Mouse (Mus musculus) limb, embryonic 15.5 days (tissue): ENCODE data around the gene Fam20a. TPM values are rescaled to one million over a fixed set of nuclear protein-coding genes. Genes with fewer than 3 reads are reported as not detected.
A peak's percentile ranks its signal among the peaks of the same experiment; 100 is the strongest.

ENCODE experiments used
- ATAC-seq: fragments of 200-750 bp; cut with Nextera tagmentation; 2 replicates; pipeline ENCODE4 v1.8.0; 2017; ENCODE audit warnings: low read depth, moderate TSS enrichment; ENCODE audit not compliant: insufficient number of reproducible peaks, low FRiP score, low TSS enrichment
- H3K27ac ChIP-seq: fragments of 300-500 bp; sonication (generic); 2 replicates; pipeline ENCODE4 v1.5.1; 2015; ENCODE audit warnings: moderate library complexity, mild to moderate bottlenecking, inconsistent platforms
- H3K27me3 ChIP-seq: fragments of 300-500 bp; sonication (generic); 2 replicates; pipeline ENCODE4 v1.6.1; 2015; ENCODE audit warnings: inconsistent platforms
- H3K36me3 ChIP-seq: fragments of 300-500 bp; sonication (generic); 2 replicates; pipeline ENCODE4 v1.6.1; 2015; ENCODE audit warnings: inconsistent platforms
- H3K4me1 ChIP-seq: fragments of 300-500 bp; sonication (generic); 2 replicates; pipeline ENCODE4 v1.6.1; 2015; ENCODE audit warnings: inconsistent platforms
- H3K4me2 ChIP-seq: fragments of 300-500 bp; sonication (generic); 2 replicates; pipeline ENCODE4 v1.6.1; 2015; ENCODE audit warnings: mild to moderate bottlenecking, inconsistent platforms
- H3K4me3 ChIP-seq: fragments of 300-500 bp; sonication (generic); 2 replicates; pipeline ENCODE4 v1.5.1; 2015; ENCODE audit warnings: mild to moderate bottlenecking, inconsistent platforms
- H3K9ac ChIP-seq: fragments of 300-500 bp; sonication (generic); 2 replicates; pipeline ENCODE4 v1.6.1; 2015; ENCODE audit warnings: inconsistent platforms
- H3K9me3 ChIP-seq: fragments of 300-500 bp; sonication (generic); 2 replicates; pipeline ENCODE4 v1.6.1; 2016; ENCODE audit warnings: inconsistent platforms
- WGBS: fragments of 180-500 bp; shearing (Covaris S2); methylation state at CpG from one replicate; pipeline ENCODE4 v1.1.7; 2015; 5-methylcytosine and 5-hydroxymethylcytosine counted together
- polyA plus RNA-seq: library from polyadenylated mRNA; unstranded; fragments of >200 nt; fragmentation: Nextera tagmentation; extraction: Ambion mirVana; gene quantifications from 2 replicates; pipeline ENCODE4 v1.2.1, GENCODE M21; 2015

Gene Fam20a
- polyA plus RNA-seq, 1 experiment from 2014 or later = 7.2 TPM

- Histone ChIP-seq H3K27ac (no peak overlapping the region), H3K36me3 (no peaks in the 10 kb centered on the region), H3K4me3 (no peak overlapping the region), H3K9me3 (no peaks in the 10 kb centered on the region), H3K4me2 (no peak overlapping the region), H3K9ac (no peak overlapping the region), H3K4me1 (0 out of 2 replicates have a peak, but pooled peaks cover 9% of the 10 kb centered on the region), H3K27me3 (no peaks in the 10 kb centered on the region)
- WGBS = 61% methylated on average over 2 of the region's 2 CpGs
- ATAC-seq = no peak
Measured at GRCm38 (mm10) chr11:109699784-109700183, 22.3 kb downstream of the Fam20a start.

- H3K36me3 ChIP-seq = no peaks in the 10 kb centered on the region
- no peaks in the 10 kb centered on the region for H3K9me3 ChIP-seq
- H3K27ac ChIP-seq = no peak overlapping the region
- no peaks in the 10 kb centered on the region for H3K27me3 ChIP-seq
- 68% methylated on average over 10 of the region's 10 CpGs for whole genome bisulfite sequencing
- H3K9ac ChIP-seq = no peak overlapping the region
- H3K4me2 ChIP-seq = no peak overlapping the region
- no peak overlapping the region for H3K4me3 ChIP-seq
- ATAC-seq = no peak
- H3K4me1 ChIP-seq = 0 out of 2 replicates have a peak, but pooled peaks cover 9% of the 10 kb centered on the region
Measured at GRCm38 (mm10) chr11:109698740-109699139, 23.3 kb downstream of the Fam20a start.

- WGBS = 89% methylated on average over 5 of the region's 5 CpGs
- Histone ChIP-seq H3K4me3 (no peak overlapping the region), H3K9ac (no peak overlapping the region), H3K27me3 (no peaks in the 10 kb centered on the region), H3K36me3 (no peaks in the 10 kb centered on the region), H3K9me3 (no peaks in the 10 kb centered on the region), H3K4me2 (no peak overlapping the region), H3K27ac (no peak overlapping the region), H3K4me1 (peaks cover 10% of the 10 kb centered on the region; the same call in 1 of the 2 replicates)
- 0 out of 2 replicates have a peak, but pooled peaks have one; percentile 24 for ATAC-seq
Measured at GRCm38 (mm10) chr11:109697089-109697643, 24.9 kb downstream of the Fam20a start.

GRCm38 (mm10) chr11:109696519-109696918 lies 25.6 kb downstream of the Fam20a start:
- H3K9me3 ChIP-seq = no peaks in the 10 kb centered on the region
- 82% methylated on average over 4 of the region's 4 CpGs for WGBS
- no peak overlapping the region for H3K27ac ChIP-seq
- peaks cover 7% of the 10 kb centered on the region; the same call in 1 of the 2 replicates for H3K4me1 ChIP-seq
- no peak for ATAC-seq
- no peaks in the 10 kb centered on the region for H3K36me3 ChIP-seq
- no peak overlapping the region for H3K4me3 ChIP-seq
- H3K9ac ChIP-seq = no peak overlapping the region
- H3K4me2 ChIP-seq = no peak overlapping the region
- no peaks in the 10 kb centered on the region for H3K27me3 ChIP-seq

GRCm38 (mm10) chr11:109692737-109693136 lies 29.3 kb downstream of the Fam20a start:
- WGBS = 17% methylated on average over 3 of the region's 3 CpGs
- Histone ChIP-seq H3K4me2 (no peak overlapping the region), H3K27me3 (no peaks in the 10 kb centered on the region), H3K9me3 (no peaks in the 10 kb centered on the region), H3K4me1 (peaks cover 7% of the 10 kb centered on the region; the same call in 1 of the 2 replicates), H3K36me3 (no peaks in the 10 kb centered on the region), H3K9ac (no peak overlapping the region), H3K27ac (no peak overlapping the region), H3K4me3 (no peak overlapping the region)
- no peak for ATAC-seq

- 84% methylated on average over 4 of the region's 4 CpGs for WGBS
- no peak for ATAC-seq
- H3K9me3 ChIP-seq = no peaks in the 10 kb centered on the region
- no peak overlapping the region for H3K4me3 ChIP-seq
- H3K27me3 ChIP-seq = no peaks in the 10 kb centered on the region
- peaks cover 5% of the 10 kb centered on the region; the same call in 1 of the 2 replicates for H3K4me1 ChIP-seq
- no peak overlapping the region for H3K27ac ChIP-seq
- H3K36me3 ChIP-seq = no peaks in the 10 kb centered on the region
- H3K4me2 ChIP-seq = no peak overlapping the region
- no peak overlapping the region for H3K9ac ChIP-seq
Measured at GRCm38 (mm10) chr11:109689539-109689938, 32.5 kb downstream of the Fam20a start.

GRCm38 (mm10) chr11:109682221-109682620 lies 39.9 kb downstream of the Fam20a start:
- Histone ChIP-seq H3K27me3 (no peaks in the 10 kb centered on the region), H3K4me3 (no peak overlapping the region), H3K36me3 (no peaks in the 10 kb centered on the region), H3K27ac (no peak overlapping the region), H3K4me1 (no peaks in the 10 kb centered on the region), H3K9me3 (no peaks in the 10 kb centered on the region), H3K4me2 (no peak overlapping the region), H3K9ac (no peak overlapping the region)
- no peak for ATAC-seq
- 91% methylated on average over 6 of the region's 6 CpGs for whole genome bisulfite sequencing

GRCm38 (mm10) chr11:109681556-109681955 lies 40.5 kb downstream of the Fam20a start:
- no peak for ATAC-seq
- H3K4me3 ChIP-seq = no peak overlapping the region
- no peaks in the 10 kb centered on the region for H3K4me1 ChIP-seq
- H3K27me3 ChIP-seq = no peaks in the 10 kb centered on the region
- no peak overlapping the region for H3K27ac ChIP-seq
- H3K4me2 ChIP-seq = no peak overlapping the region
- H3K36me3 ChIP-seq = no peaks in the 10 kb centered on the region
- no peaks in the 10 kb centered on the region for H3K9me3 ChIP-seq
- no peak overlapping the region for H3K9ac ChIP-seq
- 81% methylated on average over 3 of the region's 3 CpGs for WGBS

GRCm38 (mm10) chr11:109680934-109681333 lies 41.1 kb downstream of the Fam20a start:
- ATAC-seq = no peak
- Histone ChIP-seq H3K9ac (no peak overlapping the region), H3K27me3 (no peaks in the 10 kb centered on the region), H3K27ac (no peak overlapping the region), H3K4me3 (no peak overlapping the region), H3K36me3 (no peaks in the 10 kb centered on the region), H3K4me1 (no peaks in the 10 kb centered on the region), H3K4me2 (no peak overlapping the region), H3K9me3 (no peaks in the 10 kb centered on the region)
- 72% methylated on average over 9 of the region's 9 CpGs for WGBS

- Histone ChIP-seq H3K9me3 (no peaks in the 10 kb centered on the region), H3K4me3 (no peak overlapping the region), H3K27ac (no peak overlapping the region), H3K9ac (no peak overlapping the region), H3K4me2 (no peak overlapping the region), H3K27me3 (no peaks in the 10 kb centered on the region), H3K4me1 (peaks cover 1% of the 10 kb centered on the region; the same call in 1 of the 2 replicates), H3K36me3 (no peaks in the 10 kb centered on the region)
- WGBS = 60% methylated on average over 12 of the region's 12 CpGs
- no peak for ATAC-seq
Measured at GRCm38 (mm10) chr11:109678291-109678690, 43.8 kb downstream of the Fam20a start.

- no peak overlapping the region for H3K4me3 ChIP-seq
- 67% methylated on average over 12 of the region's 12 CpGs for WGBS
Measured at GRCm38 (mm10) chr11:109676621-109677373, 45.3 kb downstream of the Fam20a start.

GRCm38 (mm10) chr11:109675771-109676170 lies 46.3 kb downstream of the Fam20a start:
- H3K36me3 ChIP-seq = 0 out of 2 replicates have a peak, but pooled peaks cover 3% of the 10 kb centered on the region
- no peak for ATAC-seq
- H3K9ac ChIP-seq = no peak overlapping the region
- H3K27me3 ChIP-seq = no peaks in the 10 kb centered on the region
- peaks cover 10% of the 10 kb centered on the region for H3K4me1 ChIP-seq
- no peak overlapping the region for H3K4me3 ChIP-seq
- H3K9me3 ChIP-seq = no peaks in the 10 kb centered on the region
- 85% methylated on average over 9 of the region's 9 CpGs for WGBS
- H3K27ac ChIP-seq = no peak overlapping the region
- no peak overlapping the region for H3K4me2 ChIP-seq

More at GRCm38 (mm10) chr11:109676621-109677373, 45.3 kb downstream of the Fam20a start:
- Histone ChIP-seq H3K27me3 (no peaks in the 10 kb centered on the region), H3K27ac (no peak overlapping the region), H3K4me2 (no peak overlapping the region), H3K9ac (no peak overlapping the region), H3K4me1 (peaks cover 5% of the 10 kb centered on the region; the same call in 1 of the 2 replicates), H3K36me3 (0 out of 2 replicates have a peak, but pooled peaks cover 3% of the 10 kb centered on the region), H3K9me3 (no peaks in the 10 kb centered on the region)
- no peak for ATAC-seq
